Mouse (Mus musculus) G1E (cell line): ENCODE results near the gene Tespa1. TPM values are rescaled to one million over a fixed set of nuclear protein-coding genes. Genes with fewer than 3 reads are reported as not detected.
A peak's percentile ranks its signal among the peaks of the same experiment; 100 is the strongest.

Experiments used
- ATAC-seq: 2 replicates; pipeline ENCODE4 v1.8.0; 2016; ENCODE audit warnings: mild to moderate bottlenecking; ENCODE audit not compliant: insufficient number of reproducible peaks, poor library complexity, low FRiP score, severe bottlenecking; ENCODE audit errors: extremely low read depth
- DNase-seq: peaks from one replicate; pipeline ENCODE4 v3.0.0; 2012; ENCODE audit warnings: low spot score
- H3K27me3 ChIP-seq: 2 replicates; pipeline ENCODE4 v1.6.1; 2012; ENCODE audit warnings: mild to moderate bottlenecking, low read length, inconsistent platforms; ENCODE audit not compliant: insufficient read depth
- H3K36me3 ChIP-seq: replicated peaks from 2 replicates; pipeline ENCODE3; 2012; ENCODE audit warnings: mild to moderate bottlenecking, inconsistent platforms
- H3K4me1 ChIP-seq: 2 replicates; pipeline ENCODE4 v1.6.1; 2012; ENCODE audit warnings: low read depth, low read length, inconsistent platforms, mixed read lengths; ENCODE audit not compliant: insufficient read depth
- H3K4me3 ChIP-seq: 2 replicates; pipeline ENCODE4 v1.5.1; 2012; ENCODE audit warnings: low read depth, mild to moderate bottlenecking, inconsistent platforms, low read length, moderate library complexity, mixed read lengths
- H3K9me3 ChIP-seq: replicated peaks from 2 replicates; pipeline ENCODE4 v1.6.1; 2012; ENCODE audit warnings: inconsistent platforms
- CTCF ChIP-seq: IDR thresholded peaks from 2 replicates; pipeline ENCODE4 v1.5.1; 2012; ENCODE audit warnings: low read depth, low read length, inconsistent platforms, mixed read lengths
- GATA1 ChIP-seq: IDR thresholded peaks from 2 replicates; pipeline ENCODE4 v1.6.1; 2012; ENCODE audit warnings: borderline replicate concordance, low read length, inconsistent platforms, mixed read lengths
- GATA2 ChIP-seq: IDR thresholded peaks from 2 replicates; pipeline ENCODE4 v1.6.1; 2012; ENCODE audit warnings: low read depth, low read length, inconsistent platforms, borderline replicate concordance
- POLR2AphosphoS5 ChIP-seq: IDR thresholded peaks from 2 replicates; pipeline ENCODE4 v1.6.1; 2012; ENCODE audit warnings: low read depth, low read length, inconsistent platforms; ENCODE audit not compliant: insufficient replicate concordance
- TAL1 ChIP-seq: conservative IDR thresholded peaks from 2 replicates; pipeline ENCODE4 v1.6.1; 2012; ENCODE audit warnings: low read depth, low read length, inconsistent platforms, mixed read lengths
- polyA plus RNA-seq: library from polyadenylated mRNA; stranded (reverse); fragments of >175 nt; gene quantifications from 2 replicates; pipeline ENCODE4 v1.2.3, GENCODE M21; 2012
- total RNA-seq, 2 experiments: library from RNA; stranded (forward) in 1 of 2; stranded (reverse) in 1 of 2; fragments of 200-1000 nt in 1 of 2; fragments of >200 nt in 1 of 2; fragmentation: Nextera tagmentation in 1 of 2; gene quantifications; 2 replicates each; pipeline ENCODE4 v1.2.3; 2014 to 2017

Gene Tespa1
- 202 and 209 TPM in 2 replicates for total RNA-seq (2014; fragmentation: Nextera tagmentation)
- 340 and 367 TPM in 2 replicates for total RNA-seq (2017)
- polyA plus RNA-seq = 6.6 and 7.4 TPM in 2 replicates

DNA sequence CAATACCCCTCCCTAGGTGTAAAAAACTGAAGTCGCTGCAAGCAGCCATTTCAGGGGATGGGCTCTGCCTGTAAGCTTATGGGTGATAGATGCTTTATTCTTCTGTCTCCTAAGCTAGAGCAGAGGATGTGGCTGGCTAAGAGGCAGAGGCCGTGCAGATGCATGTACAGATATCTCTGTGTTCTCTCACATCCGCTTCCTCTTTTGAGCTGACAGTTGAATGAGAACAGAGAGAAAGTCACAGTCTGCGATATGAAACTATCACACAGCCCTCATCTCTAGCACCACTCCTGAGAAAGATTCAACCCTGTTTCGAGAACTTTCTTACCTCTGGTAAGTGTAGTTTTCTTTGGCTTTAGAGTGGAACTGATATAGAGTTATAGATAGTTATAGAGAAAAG, at the start of gene Tespa1:
TSS of gene Tespa1 (plus strand) at position 234 of the 400 bp plus-strand sequence.
- no peaks in the 10 kb centered on the region for H3K27me3 ChIP-seq
- DNase-seq (peak; percentile 35), ATAC-seq (peak; percentile 95)
- peaks cover 39% of the 10 kb centered on the region for H3K4me1 ChIP-seq
- no peaks in the 10 kb centered on the region for H3K9me3 ChIP-seq
- peaks cover 3% of the 10 kb centered on the region for H3K36me3 ChIP-seq
- no peak for TF ChIP-seq GATA2
- TF ChIP-seq CTCF = no peak
- TF ChIP-seq POLR2AphosphoS5 = no peak
- no peak for TF ChIP-seq GATA1
- peak; percentile 57 for TF ChIP-seq TAL1
- peak within 1 kb of the TSS; percentile 44 for H3K4me3 ChIP-seq

DNA sequence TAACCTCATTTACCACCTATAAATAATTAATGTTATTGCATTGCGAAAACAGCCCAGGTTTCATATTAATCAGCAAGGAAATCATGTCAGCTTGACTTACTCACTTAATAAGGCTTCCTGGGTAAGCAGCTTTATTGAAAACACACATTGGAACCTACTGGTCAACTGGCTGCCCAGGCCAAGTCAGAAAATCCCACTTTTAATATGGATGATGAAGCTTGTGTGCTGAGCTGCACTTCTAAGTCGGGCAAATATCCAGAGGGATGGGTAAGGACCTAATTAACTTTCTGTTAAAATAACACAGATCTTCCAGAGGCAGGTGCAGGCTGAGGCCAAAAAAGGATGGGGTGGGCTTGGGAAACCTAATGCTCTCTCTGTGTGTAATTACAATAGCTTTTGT, 46.9 kb upstream of the Tespa1 start:
- no peaks in the 10 kb centered on the region for H3K36me3 ChIP-seq
- no peak overlapping the region for H3K4me3 ChIP-seq
- H3K27me3 ChIP-seq = no peaks in the 10 kb centered on the region; the same call in 1 of the 2 replicates
- TF ChIP-seq GATA1 (no peak), CTCF (no peak), GATA2 (no peak), TAL1 (no peak), POLR2AphosphoS5 (no peak)
- no peaks in the 10 kb centered on the region for H3K9me3 ChIP-seq
- no peak for DNase-seq
- no peaks in the 10 kb centered on the region for H3K4me1 ChIP-seq
- ATAC-seq = no peak

DNA sequence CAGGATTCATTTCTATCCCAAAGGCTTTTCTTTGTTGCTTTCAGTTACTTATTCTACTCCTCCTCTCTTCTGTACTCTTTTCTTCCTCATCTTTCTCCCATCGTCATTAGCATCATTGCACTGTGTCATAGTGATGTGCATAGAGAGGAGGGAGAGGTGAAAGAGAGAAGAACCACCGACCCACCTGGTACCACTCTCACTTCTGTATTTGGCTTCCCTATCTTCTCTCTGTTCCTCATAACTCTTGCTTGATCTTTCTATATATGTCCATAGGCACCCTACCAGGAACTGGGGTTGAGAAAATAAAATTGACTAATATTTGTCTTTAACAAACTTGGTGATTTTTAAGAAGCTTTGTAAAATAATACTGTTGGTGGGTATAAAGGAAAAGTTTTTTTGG, 46.2 kb upstream of the Tespa1 start:
- DNase-seq = no peak
- Histone ChIP-seq H3K9me3 (no peaks in the 10 kb centered on the region), H3K27me3 (no peaks in the 10 kb centered on the region; the same call in 1 of the 2 replicates), H3K36me3 (no peaks in the 10 kb centered on the region), H3K4me3 (no peak overlapping the region), H3K4me1 (no peaks in the 10 kb centered on the region)
- TF ChIP-seq TAL1 = no peak
- no peak for TF ChIP-seq GATA2
- ATAC-seq = no peak

DNA sequence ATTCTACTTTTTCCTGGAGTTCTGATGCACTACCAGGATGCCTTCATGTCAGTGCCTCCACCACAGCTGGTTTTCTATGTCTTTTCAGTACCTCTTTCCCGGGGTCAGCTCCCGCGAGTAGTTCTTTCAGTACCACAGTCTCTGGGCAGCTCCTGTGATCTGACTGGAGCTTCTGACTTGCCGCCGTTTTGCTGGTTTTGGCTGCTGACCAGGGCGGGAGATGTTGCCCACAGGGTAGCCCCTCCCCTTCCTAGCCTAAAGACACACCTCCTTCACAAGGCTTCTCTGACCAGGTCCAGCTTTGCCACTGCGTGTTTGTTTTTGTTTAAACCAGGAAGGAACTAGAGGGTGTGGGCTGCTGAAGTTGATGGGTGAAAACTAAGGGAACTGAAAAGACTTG, 42.6 kb upstream of the Tespa1 start, which contains the start of gene Neurod4:
TSS of gene Neurod4 (minus strand) at position 175 of the 400 bp plus-strand sequence.
- ATAC-seq (peak; percentile 8; the same call in 1 of the 2 replicates), DNase-seq (no peak)
- Histone ChIP-seq H3K4me1 (no peaks in the 10 kb centered on the region), H3K9me3 (no peaks in the 10 kb centered on the region), H3K4me3 (no peak within 1 kb of the TSS), H3K27me3 (peaks cover 3% of the 10 kb centered on the region; the same call in 1 of the 2 replicates), H3K36me3 (no peaks in the 10 kb centered on the region)
- no peak for TF ChIP-seq CTCF
- TF ChIP-seq GATA1 = no peak
- no peak for TF ChIP-seq TAL1
- TF ChIP-seq POLR2AphosphoS5 = no peak
- no peak for TF ChIP-seq GATA2

DNA sequence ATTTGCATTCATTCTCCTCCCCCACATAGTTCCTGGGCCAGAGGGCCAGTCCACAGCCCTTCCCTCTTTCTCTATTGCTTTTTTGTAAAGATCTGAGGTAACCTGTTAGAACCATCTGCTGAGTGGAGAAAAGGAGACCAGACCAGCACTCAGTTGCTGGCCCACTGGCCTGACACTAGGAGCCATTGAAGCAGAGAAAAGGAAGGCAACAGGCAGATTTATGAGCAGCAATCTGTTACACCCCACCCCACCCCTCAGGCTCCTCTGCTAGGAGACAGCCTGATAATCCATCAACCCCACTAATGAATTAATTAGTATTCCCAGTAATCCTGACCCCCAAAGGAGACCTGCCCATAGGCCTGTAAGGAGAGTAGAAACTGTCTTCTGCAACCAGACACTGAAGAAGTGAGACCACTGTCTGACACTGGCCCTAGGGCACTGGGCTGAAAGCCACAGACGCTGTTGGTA, 40.7 kb upstream of the Tespa1 start:
- Histone ChIP-seq H3K9me3 (no peaks in the 10 kb centered on the region), H3K4me3 (no peak overlapping the region), H3K4me1 (no peaks in the 10 kb centered on the region), H3K27me3 (peaks cover 3% of the 10 kb centered on the region; the same call in 1 of the 2 replicates), H3K36me3 (no peaks in the 10 kb centered on the region)
- TF ChIP-seq POLR2AphosphoS5 = no peak
- no peak for TF ChIP-seq GATA1
- TF ChIP-seq TAL1 = no peak
- no peak for TF ChIP-seq CTCF
- no peak for TF ChIP-seq GATA2
- no peak for DNase-seq
- no peak for ATAC-seq

DNA sequence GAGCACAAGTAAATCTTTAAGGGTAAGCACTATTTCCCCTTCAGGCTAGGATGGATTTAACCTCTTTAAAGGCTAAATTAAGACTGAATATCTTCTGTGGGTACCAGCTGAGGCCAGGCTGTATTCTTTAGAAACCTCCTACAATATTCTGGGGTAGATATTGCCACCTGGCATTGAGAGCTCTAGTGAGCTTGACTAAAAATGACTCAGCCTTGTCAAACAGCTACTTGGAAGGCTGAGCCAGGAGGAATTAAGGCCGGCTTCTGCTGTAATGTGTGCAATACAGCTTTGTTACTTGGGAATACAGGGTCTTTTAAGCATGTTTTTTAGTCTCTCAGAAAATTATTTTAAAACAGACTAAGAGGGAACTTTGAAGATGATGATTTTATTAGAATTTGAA, 35.5 kb upstream of the Tespa1 start:
- Histone ChIP-seq H3K27me3 (no peaks in the 10 kb centered on the region), H3K4me3 (no peak overlapping the region), H3K4me1 (no peaks in the 10 kb centered on the region), H3K9me3 (no peaks in the 10 kb centered on the region), H3K36me3 (no peaks in the 10 kb centered on the region)
- ATAC-seq = no peak
- no peak for DNase-seq
- TF ChIP-seq GATA2 = no peak
- no peak for TF ChIP-seq CTCF
- no peak for TF ChIP-seq POLR2AphosphoS5
- no peak for TF ChIP-seq TAL1
- TF ChIP-seq GATA1 = no peak

DNA sequence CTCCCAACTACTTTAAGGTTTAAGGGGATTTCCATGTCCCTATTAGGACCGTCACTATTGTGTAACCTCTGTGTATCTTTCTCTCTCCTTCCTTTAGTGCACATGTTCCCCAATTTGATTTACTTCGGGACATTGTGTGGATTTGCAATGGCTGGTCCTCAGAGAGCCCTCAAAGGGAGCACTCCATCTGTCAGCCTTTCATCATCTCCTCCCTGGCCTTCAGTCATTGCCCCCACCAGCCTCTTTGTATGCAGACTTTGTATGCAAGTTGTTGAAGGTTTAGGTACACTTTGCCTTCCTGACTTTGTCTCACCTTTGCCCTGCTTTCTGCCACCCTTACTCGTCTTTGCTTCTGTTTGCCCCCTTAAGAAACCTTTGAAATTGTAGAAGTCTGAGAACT, 34.7 kb upstream of the Tespa1 start:
- ATAC-seq = no peak
- Histone ChIP-seq H3K36me3 (no peaks in the 10 kb centered on the region), H3K4me3 (no peak overlapping the region), H3K4me1 (no peaks in the 10 kb centered on the region), H3K9me3 (no peaks in the 10 kb centered on the region), H3K27me3 (no peaks in the 10 kb centered on the region)
- TF ChIP-seq POLR2AphosphoS5 (no peak), CTCF (no peak), GATA1 (no peak), GATA2 (no peak), TAL1 (no peak)
- DNase-seq = no peak
